Mouse (Mus musculus) embryonic facial prominence, embryonic 12.5 days (tissue): Measurements from ENCODE around the gene Exoc4. TPM values are rescaled to one million over a fixed set of nuclear protein-coding genes. Genes with fewer than 3 reads are reported as not detected.

Experiments
- ATAC-seq: fragments of 200-750 bp; cut with Nextera tagmentation; 2 replicates; pipeline ENCODE4 v1.8.0; 2017; ENCODE audit not compliant: insufficient number of reproducible peaks, insufficient read depth, low FRiP score, low TSS enrichment
- H3K27ac ChIP-seq: fragments of 300-500 bp; sonication (generic); 2 replicates; pipeline ENCODE4 v1.5.1; 2016; ENCODE audit warnings: mild to moderate bottlenecking
- H3K27me3 ChIP-seq: fragments of 300-500 bp; sonication (generic); 2 replicates; pipeline ENCODE4 v1.6.1; 2016; ENCODE audit warnings: mild to moderate bottlenecking, moderate library complexity
- H3K36me3 ChIP-seq: fragments of 300-500 bp; sonication (generic); 2 replicates; pipeline ENCODE4 v1.6.1; 2016; ENCODE audit warnings: mild to moderate bottlenecking
- H3K4me1 ChIP-seq: fragments of 300-500 bp; sonication (generic); 2 replicates; pipeline ENCODE4 v1.6.1; 2016
- H3K4me2 ChIP-seq: fragments of 300-500 bp; sonication (generic); replicated peaks from 2 replicates; pipeline ENCODE4 v1.6.1; 2016; ENCODE audit warnings: mild to moderate bottlenecking, moderate library complexity
- H3K4me3 ChIP-seq: fragments of 300-500 bp; sonication (generic); 2 replicates; pipeline ENCODE4 v1.5.1; 2016; ENCODE audit warnings: mild to moderate bottlenecking
- H3K9ac ChIP-seq: fragments of 300-500 bp; sonication (generic); 2 replicates; pipeline ENCODE4 v1.6.1; 2016; ENCODE audit warnings: mild to moderate bottlenecking, moderate library complexity
- H3K9me3 ChIP-seq: fragments of 300-500 bp; sonication (generic); 2 replicates; pipeline ENCODE4 v1.6.1; 2016; ENCODE audit warnings: mild to moderate bottlenecking, moderate library complexity
- WGBS: fragments of 180-500 bp; shearing (Covaris S2); methylation state at CpG from one replicate; pipeline ENCODE4 v1.1.7; 2016; 5-methylcytosine and 5-hydroxymethylcytosine counted together
- polyA plus RNA-seq: library from polyadenylated mRNA; unstranded; fragments of >200 nt; fragmentation: Nextera tagmentation; extraction: Ambion mirVana; gene quantifications from 2 replicates; pipeline ENCODE4 v1.2.1, GENCODE M21; 2016

The Exoc4 gene
- polyA plus RNA-seq, 1 experiment from 2014 or later, result 39.1 TPM

DNA sequence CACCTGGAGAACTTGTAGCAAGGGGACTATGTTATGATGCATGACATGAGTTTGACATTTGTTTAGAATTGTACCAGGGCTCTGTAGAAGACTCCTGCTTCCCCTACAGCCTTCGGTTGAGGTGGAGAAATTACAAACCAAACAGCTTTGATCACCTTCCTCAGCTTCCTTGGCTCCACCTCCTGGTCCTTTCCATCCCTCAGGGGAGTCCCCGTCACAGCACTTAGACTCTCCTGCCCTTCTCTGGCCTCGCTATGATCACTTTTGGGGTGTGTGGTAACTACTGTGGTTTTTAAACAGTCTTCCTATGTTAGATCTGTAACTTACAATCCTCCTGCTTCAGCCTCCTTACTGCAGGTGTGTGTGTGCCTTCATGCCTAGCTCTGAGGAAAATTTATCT, 434.6 kb downstream of the Exoc4 start:
- Histone ChIP-seq H3K4me2 (no peak overlapping the region), H3K27me3 (no peaks in the 10 kb centered on the region), H3K36me3 (no peaks in the 10 kb centered on the region), H3K9ac (no peak overlapping the region), H3K4me3 (no peak overlapping the region), H3K27ac (no peak overlapping the region), H3K9me3 (no peaks in the 10 kb centered on the region), H3K4me1 (no peaks in the 10 kb centered on the region)
- 59% methylated on average over 3 of the region's 3 CpGs for WGBS
- ATAC-seq, result no peak

DNA sequence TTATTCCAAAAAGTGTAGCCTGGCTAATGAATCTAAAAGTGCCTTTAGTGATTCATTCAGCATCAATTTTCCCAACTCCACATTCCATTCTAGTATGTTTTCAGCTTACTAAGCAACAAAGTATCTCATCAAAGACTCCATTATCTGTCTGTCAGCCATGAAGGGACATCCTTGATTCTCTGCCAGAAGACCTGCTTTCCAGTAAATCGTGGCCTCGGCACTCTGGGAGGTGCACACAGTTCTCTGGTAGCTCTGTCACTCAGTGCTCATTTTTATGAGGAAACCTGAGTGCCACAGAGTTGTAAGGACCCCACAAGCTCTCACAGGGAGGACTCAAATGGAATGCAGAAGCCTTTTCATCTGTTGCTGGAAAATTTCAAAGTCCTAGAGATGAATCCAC, 436.4 kb downstream of the Exoc4 start:
- no peak overlapping the region for H3K9ac ChIP-seq
- no peak for ATAC-seq
- WGBS, result 60% methylated on average over 2 of the region's 2 CpGs

DNA sequence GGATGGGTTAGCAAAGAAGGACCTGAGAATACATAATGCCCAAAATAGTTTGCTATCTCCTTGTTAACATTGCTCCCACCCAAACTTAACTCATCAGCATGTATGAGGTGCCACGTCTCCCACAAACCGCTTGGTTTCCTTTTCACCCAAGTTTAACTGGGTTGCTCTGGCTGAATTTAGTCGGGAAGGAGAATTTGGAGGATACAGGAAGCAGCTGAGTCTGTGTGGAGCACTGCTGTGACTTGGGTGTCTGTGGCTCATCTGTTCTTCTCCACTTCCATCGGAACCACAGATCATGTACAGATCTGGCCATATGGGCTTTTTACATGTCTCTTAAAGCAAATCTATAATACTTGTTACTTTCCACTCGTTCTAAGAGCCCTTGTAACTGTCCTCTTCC, 441.7 kb downstream of the Exoc4 start:
- Histone ChIP-seq H3K9ac (no peak overlapping the region), H3K4me3 (no peak overlapping the region), H3K36me3 (no peaks in the 10 kb centered on the region), H3K9me3 (no peaks in the 10 kb centered on the region), H3K4me2 (no peak overlapping the region), H3K27ac (no peak overlapping the region), H3K27me3 (no peaks in the 10 kb centered on the region), H3K4me1 (no peaks in the 10 kb centered on the region)
- WGBS, result 85% methylated on average over 5 of the region's 5 CpGs
- ATAC-seq, result no peak

More for the DNA sequence above, 436.4 kb downstream of the Exoc4 start:
- no peak overlapping the region for H3K4me3 ChIP-seq
- H3K36me3 ChIP-seq, result no peaks in the 10 kb centered on the region
- no peaks in the 10 kb centered on the region for H3K27me3 ChIP-seq
- no peaks in the 10 kb centered on the region for H3K9me3 ChIP-seq
- H3K4me1 ChIP-seq, result no peaks in the 10 kb centered on the region
- H3K4me2 ChIP-seq, result no peak overlapping the region
- H3K27ac ChIP-seq, result no peak overlapping the region

DNA sequence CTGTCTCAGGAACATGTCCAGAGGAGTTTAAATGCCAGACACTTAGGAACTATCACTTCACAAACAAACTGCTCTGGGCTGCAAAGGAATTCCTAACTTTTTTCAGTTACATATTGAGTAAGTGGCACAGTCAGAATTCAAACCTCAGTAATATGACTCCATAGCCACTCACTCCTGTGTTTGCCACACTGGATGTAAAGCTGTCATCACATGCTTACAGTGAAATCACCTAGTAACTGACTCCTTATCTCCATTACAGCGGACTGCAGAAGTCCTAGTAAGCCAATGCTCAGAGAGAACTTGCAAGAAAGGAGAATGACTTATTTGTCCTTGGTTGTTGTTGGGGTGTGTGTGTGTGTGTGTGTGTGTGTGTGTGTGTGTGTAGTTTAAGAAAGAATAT, 448.1 kb downstream of the Exoc4 start:
- Histone ChIP-seq H3K4me3 (no peak overlapping the region), H3K27ac (no peak overlapping the region), H3K9ac (no peak overlapping the region), H3K4me1 (no peaks in the 10 kb centered on the region), H3K9me3 (no peaks in the 10 kb centered on the region), H3K36me3 (no peaks in the 10 kb centered on the region), H3K4me2 (no peak overlapping the region), H3K27me3 (no peaks in the 10 kb centered on the region)
- 74% methylated on average over 1 of the region's 1 CpGs for WGBS
- ATAC-seq, result no peak

DNA sequence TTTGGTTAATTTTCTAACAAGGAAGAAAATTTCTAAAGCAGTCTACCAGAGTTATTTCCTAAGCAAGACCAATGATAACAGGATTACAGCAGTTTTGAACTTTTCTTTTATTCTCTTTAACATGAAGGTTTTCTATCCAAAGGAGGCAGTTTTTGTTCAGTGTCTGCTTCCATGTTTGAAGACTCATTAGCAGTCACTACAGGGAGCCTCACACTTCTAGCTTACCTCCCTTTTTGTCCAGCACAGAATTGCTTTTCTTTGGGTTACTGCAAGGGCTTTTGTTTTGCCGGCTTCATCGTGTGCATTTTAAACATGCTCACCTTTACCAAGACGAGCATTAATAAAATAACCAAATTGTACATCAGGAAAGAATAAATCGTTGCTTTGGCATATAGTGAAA, 460.0 kb downstream of the Exoc4 start:
- Histone ChIP-seq H3K4me3 (no peak overlapping the region), H3K9me3 (no peaks in the 10 kb centered on the region), H3K27ac (no peak overlapping the region), H3K9ac (no peak overlapping the region), H3K27me3 (no peaks in the 10 kb centered on the region), H3K4me1 (0 out of 2 replicates have a peak, but pooled peaks cover 5% of the 10 kb centered on the region), H3K36me3 (no peaks in the 10 kb centered on the region), H3K4me2 (no peak overlapping the region)
- no peak for ATAC-seq
- whole genome bisulfite sequencing, result 81% methylated on average over 4 of the region's 4 CpGs

DNA sequence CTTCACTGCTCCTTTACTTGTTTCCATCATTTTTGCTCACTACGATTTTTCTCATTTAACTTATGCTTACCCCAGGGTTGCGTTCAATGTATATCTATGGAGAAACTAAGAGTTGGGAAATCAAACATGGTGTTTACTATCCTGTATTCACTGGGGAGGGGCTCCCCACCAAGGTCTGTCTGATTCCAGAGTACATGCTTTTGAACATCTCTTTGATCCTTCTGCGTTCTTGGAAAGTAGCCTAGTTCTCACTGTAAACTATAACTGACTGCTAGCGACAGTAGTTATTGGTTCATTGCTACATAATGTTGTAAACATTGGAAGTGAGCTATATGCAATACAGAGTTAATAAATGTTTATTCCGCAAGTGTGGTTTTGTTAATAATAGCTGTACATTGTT, 460.5 kb downstream of the Exoc4 start:
- Histone ChIP-seq H3K9ac (no peak overlapping the region), H3K27ac (no peak overlapping the region), H3K27me3 (no peaks in the 10 kb centered on the region), H3K36me3 (no peaks in the 10 kb centered on the region), H3K4me2 (no peak overlapping the region), H3K4me1 (0 out of 2 replicates have a peak, but pooled peaks cover 5% of the 10 kb centered on the region), H3K9me3 (no peaks in the 10 kb centered on the region), H3K4me3 (no peak overlapping the region)
- ATAC-seq, result no peak
- WGBS, result 90% methylated on average over 5 of the region's 5 CpGs

DNA sequence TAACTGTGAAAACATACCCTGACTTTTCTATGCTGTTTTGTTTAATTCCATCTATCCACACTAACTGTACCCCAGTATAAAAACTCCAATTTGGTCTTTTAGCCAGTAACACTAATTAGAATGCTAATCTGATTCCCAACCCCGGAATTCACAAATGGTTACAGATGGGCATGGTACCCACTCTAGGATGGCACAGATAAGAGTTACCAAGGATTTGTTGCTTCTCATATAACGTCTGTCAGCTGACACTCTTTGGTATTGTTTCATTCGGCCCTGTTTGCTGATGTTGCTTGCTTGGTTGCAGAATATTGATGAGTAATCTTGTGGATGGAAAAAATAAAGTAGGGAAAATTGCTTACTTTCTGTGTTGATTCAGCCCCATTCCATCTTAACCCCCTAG, 462.9 kb downstream of the Exoc4 start:
- Histone ChIP-seq H3K4me2 (no peak overlapping the region), H3K4me1 (0 out of 2 replicates have a peak, but pooled peaks cover 5% of the 10 kb centered on the region), H3K9me3 (no peaks in the 10 kb centered on the region), H3K9ac (no peak overlapping the region), H3K27me3 (no peaks in the 10 kb centered on the region), H3K36me3 (no peaks in the 10 kb centered on the region), H3K27ac (no peak overlapping the region), H3K4me3 (no peak overlapping the region)
- no peak for ATAC-seq
- WGBS, result 54% methylated on average over 3 of the region's 3 CpGs

DNA sequence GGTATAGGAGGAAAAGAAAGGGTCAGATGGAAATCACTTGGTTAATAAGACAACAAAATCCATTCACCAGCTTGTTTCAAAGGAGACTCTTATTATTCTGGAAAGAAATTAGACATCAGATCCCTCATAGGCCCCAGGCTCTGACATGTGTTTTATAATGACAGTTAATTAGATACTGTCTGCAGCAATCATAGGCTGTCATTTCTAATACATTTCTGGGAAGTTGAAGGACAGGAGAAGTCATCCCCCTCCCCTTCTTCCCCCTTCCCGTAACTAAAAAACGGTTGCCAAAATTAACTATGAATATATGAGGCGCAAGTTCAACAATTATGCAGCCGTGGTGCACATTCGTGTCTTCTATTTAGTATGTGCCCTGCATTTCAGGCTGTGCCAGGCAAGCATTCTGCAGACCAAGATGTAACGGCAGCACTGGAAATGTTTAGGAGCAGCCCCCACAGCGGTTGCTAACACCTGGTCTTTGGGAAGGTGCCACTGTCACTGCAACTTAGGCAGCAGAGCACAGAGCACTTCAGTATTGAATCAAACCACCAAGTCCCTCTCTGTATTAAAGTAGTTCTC, 463.7 kb downstream of the Exoc4 start:
- WGBS, result 51% methylated on average over 7 of the region's 7 CpGs

DNA sequence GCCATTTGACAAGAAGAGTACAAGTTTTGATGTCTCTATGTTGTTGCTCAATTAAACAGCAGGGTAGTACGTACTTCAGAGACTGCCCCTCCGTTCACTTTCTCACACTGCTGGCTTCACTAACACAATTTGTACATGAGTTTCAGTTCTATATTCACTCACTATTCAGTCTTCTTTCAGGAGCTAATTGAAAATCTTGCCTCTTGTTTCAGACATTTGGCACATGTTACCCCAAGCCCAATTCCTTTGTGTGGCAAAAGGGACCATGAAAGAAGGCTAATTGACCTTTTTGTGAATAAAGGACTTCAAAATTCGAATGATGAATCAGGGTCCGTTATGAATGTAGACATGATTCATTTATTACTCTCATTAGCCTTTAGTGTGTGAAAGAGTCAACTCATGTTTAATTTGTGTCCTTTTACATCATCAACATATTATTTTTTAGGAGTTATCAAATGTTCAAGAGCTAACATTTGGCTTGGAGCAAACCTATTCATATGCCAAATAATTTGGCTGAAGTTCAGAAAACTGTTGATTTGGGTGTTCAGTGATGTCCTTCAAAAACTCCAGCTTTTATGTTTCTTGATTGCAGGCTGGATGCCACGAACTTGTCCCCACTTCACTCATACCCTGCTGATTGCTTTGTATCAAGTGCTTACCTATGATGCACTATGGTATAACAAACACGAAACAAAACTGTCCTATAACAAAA, 467.5 kb downstream of the Exoc4 start:
- H3K27me3 ChIP-seq, result no peaks in the 10 kb centered on the region
- no peak overlapping the region for H3K9ac ChIP-seq
- no peak overlapping the region for H3K27ac ChIP-seq
- ATAC-seq, result no peak
- 0 out of 2 replicates have a peak, but pooled peaks cover 5% of the 10 kb centered on the region for H3K4me1 ChIP-seq
- H3K4me2 ChIP-seq, result no peak overlapping the region
- no peaks in the 10 kb centered on the region for H3K36me3 ChIP-seq
- 83% methylated on average over 6 of the region's 6 CpGs for WGBS
- H3K9me3 ChIP-seq, result no peaks in the 10 kb centered on the region
- no peak overlapping the region for H3K4me3 ChIP-seq

More for the DNA sequence above, 463.7 kb downstream of the Exoc4 start:
- Histone ChIP-seq H3K9ac (no peak overlapping the region), H3K4me1 (0 out of 2 replicates have a peak, but pooled peaks cover 5% of the 10 kb centered on the region), H3K4me3 (no peak overlapping the region), H3K27ac (no peak overlapping the region), H3K27me3 (no peaks in the 10 kb centered on the region), H3K4me2 (no peak overlapping the region), H3K36me3 (no peaks in the 10 kb centered on the region), H3K9me3 (no peaks in the 10 kb centered on the region)
- no peak for ATAC-seq

DNA sequence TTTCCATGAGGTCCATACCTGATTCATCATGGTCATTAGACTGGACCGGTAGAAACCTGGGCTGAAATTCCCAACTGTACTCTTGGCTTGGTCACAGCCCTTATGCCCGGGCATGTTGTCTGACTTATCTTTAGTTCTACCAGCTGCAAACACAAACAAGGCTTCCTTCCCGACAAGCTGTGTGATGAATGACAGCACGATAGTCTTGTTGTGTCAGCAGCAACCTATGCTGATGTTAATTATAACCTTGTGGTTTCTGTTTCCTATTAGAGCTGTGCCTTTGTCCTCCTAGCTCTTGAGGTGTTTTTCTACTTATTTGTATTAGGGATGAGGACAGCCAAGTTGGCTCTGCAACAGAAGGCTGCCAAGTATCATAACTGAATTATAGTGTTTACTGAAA, 472.3 kb downstream of the Exoc4 start:
- ATAC-seq, result no peak
- H3K4me1 ChIP-seq, result no peaks in the 10 kb centered on the region
- no peaks in the 10 kb centered on the region for H3K36me3 ChIP-seq
- H3K4me2 ChIP-seq, result no peak overlapping the region
- H3K27ac ChIP-seq, result no peak overlapping the region
- H3K4me3 ChIP-seq, result no peak overlapping the region
- H3K27me3 ChIP-seq, result no peaks in the 10 kb centered on the region
- no peaks in the 10 kb centered on the region for H3K9me3 ChIP-seq
- WGBS, result 31% methylated on average over 4 of the region's 4 CpGs
- no peak overlapping the region for H3K9ac ChIP-seq

DNA sequence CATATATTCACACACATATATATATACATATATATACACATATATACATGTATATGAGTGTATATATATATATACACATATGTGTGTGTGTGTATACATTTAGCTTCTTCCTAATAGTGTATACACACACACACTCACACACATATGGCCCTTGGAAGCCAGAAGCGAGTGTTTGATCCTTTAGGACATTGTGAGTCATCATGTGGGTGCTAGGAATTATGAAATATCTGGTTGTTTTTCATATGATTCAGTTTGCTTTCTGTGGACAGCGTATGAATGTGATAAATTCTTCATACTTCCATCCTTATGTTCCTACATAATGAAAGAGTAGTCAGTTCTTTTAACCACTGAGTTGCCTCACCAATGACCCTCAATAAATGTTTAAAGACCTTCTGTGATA, 473.9 kb downstream of the Exoc4 start:
- Histone ChIP-seq H3K9me3 (no peaks in the 10 kb centered on the region), H3K27me3 (no peaks in the 10 kb centered on the region), H3K4me1 (no peaks in the 10 kb centered on the region), H3K27ac (no peak overlapping the region), H3K4me3 (no peak overlapping the region), H3K36me3 (no peaks in the 10 kb centered on the region), H3K4me2 (no peak overlapping the region), H3K9ac (no peak overlapping the region)
- WGBS, result 92% methylated on average over 2 of the region's 2 CpGs
- ATAC-seq, result no peak

DNA sequence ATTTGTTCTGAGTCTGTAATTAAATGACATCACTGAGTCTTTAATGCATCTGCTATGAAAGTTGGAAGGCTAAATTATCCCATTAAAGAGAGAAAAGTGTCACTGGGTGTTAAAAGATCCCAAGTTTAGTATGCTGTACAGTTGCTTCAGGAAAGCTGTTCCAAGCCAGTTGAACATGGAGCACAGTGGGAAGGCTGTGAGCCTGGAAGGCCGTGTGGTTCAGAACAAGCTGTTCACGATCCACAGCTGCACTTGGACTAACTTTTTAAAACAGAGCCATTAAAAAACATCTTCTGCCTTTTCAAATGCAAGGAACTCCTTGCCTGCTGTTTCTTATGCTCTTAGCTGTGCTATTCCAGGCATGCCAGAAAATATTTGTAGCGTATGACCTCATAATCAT, 475.7 kb downstream of the Exoc4 start:
- no peak overlapping the region for H3K9ac ChIP-seq
- no peaks in the 10 kb centered on the region for H3K9me3 ChIP-seq
- no peaks in the 10 kb centered on the region for H3K36me3 ChIP-seq
- no peak overlapping the region for H3K4me2 ChIP-seq
- 83% methylated on average over 3 of the region's 3 CpGs for WGBS
- no peaks in the 10 kb centered on the region for H3K27me3 ChIP-seq
- no peaks in the 10 kb centered on the region for H3K4me1 ChIP-seq
- H3K27ac ChIP-seq, result no peak overlapping the region
- no peak for ATAC-seq
- H3K4me3 ChIP-seq, result no peak overlapping the region
